Mouse (Mus musculus) layer of hippocampus, postnatal 25 days (tissue): Measurements from ENCODE around the gene Nat8f6. TPM values are rescaled to one million over a fixed set of nuclear protein-coding genes. Genes with fewer than 3 reads are reported as not detected.
"Not testable (repeated sequence)": the region's sequence is repeated elsewhere in the genome, so short reads cannot be mapped to it uniquely, and the experiment has no call there.

Source experiments
- DNase-seq, 2 experiments: peaks; one replicate each; pipeline ENCODE4 v3.0.0; 2022; ENCODE audit warnings: mixed read lengths in 2 of 2, low spot score in 1 of 2; ENCODE audit errors: extremely low spot score in 1 of 2
- total RNA-seq, 2 experiments: library from RNA; stranded (reverse); gene quantifications; 2 replicates each; pipeline ENCODE4 v1.2.3; 2021

Nat8f6 gene
- total RNA-seq, 2 experiments from 2014 or later = 1.3 TPM

DNA sequence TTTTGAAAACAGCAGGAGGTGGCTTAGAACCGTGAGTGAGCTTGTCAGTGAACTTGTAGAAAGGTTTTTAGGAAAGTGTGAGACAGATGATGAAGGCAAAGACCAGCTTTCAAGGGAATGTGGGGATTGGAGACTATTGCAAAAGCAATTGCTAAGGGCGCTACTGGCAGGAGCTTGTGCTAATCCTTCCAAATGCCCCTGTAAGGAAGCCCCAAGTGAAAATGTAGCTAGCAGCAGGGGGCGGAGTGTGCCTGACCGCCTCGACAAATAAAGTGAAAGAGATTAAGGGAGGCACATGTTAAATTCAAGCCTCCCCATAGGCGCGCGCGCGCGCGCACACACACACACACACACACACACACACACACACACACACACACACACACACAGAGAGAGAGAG, 16.6 kb upstream of the Nat8f6 start:
- DNase-seq = not testable (repeated sequence)

DNA sequence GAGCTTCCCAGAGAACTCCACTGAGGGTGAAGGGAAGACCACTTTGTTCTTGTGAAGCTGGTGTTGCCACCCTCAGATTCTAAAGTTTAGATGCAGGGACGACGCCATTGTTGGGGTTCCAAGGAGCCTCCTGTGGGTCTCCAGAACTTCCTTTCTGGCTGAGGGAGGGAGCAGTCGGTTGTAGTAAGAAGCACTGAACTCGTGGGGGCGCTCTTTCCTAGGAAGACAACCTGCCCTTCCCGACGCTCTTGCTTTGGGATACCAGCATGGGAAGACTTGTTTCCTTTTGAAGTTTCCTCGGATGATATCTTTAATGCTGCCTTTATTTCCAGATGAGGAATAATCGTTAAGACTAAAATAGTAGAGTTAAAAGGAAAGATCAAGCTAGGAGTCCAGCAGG, 16.1 kb upstream of the Nat8f6 start:
- peak; percentile 41 to 79 for DNase-seq

DNA sequence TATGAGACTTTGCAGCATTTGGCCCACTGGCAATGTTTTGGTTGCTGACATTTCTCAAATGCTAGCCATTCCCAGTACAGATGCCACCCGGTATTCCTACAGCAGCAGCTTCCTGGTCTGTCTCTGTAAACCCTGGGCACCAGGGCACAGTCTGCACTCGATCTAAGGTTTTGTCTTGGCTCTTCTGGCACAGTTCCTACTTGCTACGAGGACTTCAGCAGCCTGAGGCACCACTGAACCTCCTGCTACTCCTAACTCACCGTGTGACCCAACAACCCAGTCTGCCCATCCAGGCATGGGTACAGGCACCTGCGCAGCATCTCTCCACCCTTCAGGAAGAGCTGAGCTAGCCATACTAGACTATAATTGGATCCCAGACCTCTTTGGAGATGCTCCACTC, 15.3 kb upstream of the Nat8f6 start:
- DNase-seq = not testable (repeated sequence)

DNA sequence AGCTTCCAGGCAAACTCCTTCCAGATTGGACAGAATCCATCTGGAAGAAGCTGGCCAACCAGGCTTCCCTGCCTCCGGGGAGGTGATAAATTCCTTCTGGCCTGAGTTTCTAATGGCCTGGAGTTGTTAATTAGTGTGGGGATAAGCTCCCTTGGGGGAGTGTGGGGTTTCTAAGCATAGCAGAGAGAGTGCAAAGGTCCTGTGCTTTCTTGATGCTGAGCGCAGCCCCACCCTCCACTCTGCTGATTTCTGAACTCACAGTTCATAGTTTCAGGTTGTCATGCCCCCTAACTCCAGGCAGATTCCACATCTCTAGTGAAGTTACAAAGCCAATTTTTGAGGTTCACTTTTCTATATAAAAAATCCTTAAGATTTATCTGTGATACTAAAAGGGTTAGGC, 14.3 kb upstream of the Nat8f6 start:
- DNase-seq = not testable (repeated sequence)

DNA sequence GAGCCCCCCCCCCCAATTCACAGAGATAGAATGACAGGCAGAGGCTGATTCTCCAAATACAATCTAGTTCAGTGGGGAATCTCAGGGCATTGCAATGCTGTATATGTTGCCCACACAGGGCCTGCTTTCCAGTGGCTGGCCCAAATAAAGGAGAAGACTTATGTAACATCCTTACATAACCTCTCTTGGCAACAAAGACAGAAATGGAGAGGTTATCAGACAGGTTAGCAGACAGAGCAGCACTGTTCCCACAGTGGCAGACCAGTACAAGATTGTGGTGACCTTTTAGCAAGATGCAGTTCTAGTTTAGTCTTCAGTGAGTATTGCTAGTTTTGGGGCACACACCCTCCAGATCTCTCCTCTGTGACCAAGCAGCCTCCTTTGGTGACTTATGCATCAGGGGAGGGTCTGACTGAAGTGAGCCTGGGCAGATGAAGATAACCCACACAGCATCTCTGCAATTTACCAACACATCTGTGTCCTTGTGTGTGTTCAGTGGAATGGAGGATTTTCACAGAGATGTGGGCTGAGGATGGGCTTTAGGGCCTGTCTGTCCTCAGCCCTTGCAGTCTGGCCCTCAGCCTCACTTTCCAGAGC, 13.8 kb upstream of the Nat8f6 start:
- not testable (repeated sequence) for DNase-seq

DNA sequence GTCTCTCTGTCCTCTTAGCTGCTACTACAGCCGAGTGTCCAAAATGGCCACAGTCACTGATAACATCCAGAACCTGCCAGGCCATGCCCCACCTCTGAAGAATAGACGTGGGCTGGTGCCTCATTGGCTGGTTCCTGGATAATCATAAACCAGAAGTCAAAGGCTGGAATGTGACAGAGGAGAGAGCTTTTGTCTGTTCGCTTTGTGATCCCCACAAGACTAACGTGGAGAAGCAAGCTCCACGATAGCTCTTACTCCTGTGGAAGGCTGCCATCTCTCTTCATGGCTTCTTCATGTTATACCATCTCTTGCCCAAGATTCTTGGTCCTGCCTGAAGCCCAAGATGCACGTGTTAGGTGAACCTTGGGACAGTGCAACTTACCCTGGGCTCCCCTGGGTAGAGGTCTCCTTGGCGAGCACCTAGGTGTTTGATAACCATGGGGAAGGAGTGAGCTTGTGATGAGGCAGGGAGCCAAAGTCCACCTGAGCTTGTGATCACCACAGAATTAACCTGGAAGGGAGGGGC, 11.1 kb upstream of the Nat8f6 start, which contains the start of gene Nat8:
TSS of gene Nat8 (minus strand) at position 287 of the 526 bp plus-strand sequence.
- no peak for DNase-seq

DNA sequence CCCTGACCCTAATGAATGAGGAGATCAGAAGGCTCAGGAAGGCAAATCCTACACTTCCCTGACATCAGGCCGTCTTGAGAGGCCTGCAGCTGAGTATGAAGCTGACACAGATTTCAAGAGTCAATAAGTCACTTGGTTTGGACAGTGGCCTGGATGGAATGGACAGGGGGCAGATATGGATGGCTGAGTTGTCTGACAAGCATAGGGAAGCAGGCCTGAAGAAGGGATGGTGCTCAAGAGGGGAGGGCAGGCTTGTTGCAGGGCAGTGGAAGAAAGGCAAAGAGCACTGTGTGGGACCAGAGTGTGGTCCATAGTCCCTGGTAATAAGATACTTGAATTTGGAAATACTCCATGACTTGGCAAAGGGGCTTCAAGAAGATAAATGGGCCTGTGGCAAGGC, 8.7 kb upstream of the Nat8f6 start:
- no peak for DNase-seq

DNA sequence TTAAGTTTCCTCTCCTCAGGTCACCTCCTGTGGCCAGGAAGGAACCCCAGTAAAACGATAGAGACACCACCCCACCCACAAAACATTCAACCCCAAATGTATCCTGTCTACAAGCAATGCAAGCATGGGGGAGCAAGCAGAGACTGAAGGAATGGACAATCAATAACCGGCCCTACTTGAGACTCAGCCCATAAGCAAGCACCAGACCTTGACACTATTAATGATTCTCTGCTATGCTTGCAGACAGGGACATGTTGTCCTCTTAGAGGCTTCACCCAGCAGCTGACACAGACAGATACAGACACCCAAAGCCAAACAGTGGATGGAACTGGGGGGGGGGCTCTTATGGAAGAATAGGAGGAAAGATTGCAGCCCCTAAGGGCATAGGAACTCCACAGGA, 5.1 kb upstream of the Nat8f6 start:
- DNase-seq = no peak

DNA sequence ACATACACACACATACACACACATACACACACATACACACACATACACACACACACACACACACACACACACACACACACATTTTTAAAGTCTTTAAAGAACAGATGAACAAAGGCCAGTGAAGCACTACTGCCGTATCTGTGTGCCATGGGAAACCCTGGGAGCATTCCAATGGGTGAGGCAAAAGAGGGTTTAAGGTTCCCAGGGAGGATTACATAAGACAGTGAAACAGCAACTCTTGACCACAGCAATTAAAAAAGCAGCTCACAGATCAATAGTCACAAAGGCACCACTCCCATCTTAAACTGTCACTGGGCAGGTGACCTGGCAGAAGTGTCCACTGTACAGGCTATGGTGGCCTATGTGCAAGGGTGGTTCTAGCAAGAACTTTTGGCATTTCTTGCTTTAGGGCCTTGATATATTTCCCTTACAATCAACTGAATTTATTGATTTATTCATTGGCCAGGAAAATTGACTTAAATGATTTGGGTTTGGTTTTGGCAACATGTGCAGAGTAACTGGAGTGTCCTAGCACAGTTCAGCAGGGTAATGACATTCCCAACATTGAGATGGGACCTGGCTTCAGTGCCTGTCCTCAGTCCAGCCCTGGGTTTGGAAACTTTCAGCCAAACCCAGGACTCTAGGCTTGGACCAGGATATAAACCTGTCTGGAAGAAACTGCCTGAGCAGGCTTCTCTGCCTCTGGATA, 2.8 kb upstream of the Nat8f6 start:
- DNase-seq = no peak

DNA sequence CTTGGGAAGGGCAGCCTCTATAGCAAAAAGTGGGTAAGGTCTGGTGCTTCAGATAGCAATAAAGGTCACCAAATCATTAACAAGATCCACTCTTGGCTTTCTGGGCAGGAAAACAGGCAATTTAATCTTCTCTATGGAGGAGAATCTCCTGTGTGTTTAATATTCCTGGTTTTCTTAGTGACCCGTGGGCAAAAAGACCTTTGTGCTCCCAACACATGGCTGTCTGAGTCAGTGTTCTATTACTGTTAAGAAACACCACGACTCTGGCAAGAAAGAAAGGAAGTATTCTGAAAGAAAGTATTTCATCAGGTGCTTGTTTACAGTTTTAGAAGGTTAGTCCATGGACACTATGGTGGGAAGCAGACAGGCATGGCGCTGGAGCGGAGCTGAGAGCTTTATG, 1.5 kb upstream of the Nat8f6 start:
- no peak for DNase-seq

DNA sequence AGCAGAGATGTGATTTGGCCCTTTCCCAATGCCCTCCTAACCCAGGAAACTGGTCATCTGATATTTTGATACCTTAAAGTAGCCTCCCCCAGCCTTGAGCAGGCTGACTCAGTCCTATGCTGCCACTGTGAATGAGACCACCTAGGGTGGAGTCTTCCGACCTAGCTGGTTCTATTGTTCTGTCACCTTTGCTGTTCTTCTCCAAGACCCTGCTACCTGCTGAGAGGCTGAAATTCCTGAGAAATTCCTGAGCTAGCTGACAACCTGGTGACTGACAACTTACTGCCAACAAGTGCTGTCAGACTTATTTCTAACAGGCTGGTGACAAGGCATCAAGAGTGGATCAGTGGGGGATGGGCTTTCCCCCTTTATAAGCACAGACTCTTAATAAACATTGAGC, 2.4 kb downstream of the Nat8f6 start:
- DNase-seq = no peak

DNA sequence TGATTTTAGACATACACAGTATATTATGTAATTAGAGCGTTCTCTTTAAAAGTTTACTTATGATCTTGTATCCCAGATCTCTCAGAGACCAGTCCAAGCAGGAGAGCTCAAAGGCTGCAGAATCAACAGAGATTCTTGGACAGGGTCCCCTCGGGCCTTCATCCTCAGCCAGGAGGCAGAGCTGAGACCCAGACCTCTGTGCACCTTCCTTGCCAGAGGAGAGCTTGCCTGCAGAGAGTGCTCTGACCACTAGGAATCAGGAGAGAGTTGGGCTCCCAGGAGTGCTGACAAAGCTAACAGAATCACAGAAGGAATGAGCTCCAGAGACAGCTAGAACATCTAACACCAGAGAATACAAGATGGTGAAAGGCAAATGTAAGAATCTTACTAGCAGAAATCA, 7.4 kb downstream of the Nat8f6 start:
- no peak for DNase-seq

DNA sequence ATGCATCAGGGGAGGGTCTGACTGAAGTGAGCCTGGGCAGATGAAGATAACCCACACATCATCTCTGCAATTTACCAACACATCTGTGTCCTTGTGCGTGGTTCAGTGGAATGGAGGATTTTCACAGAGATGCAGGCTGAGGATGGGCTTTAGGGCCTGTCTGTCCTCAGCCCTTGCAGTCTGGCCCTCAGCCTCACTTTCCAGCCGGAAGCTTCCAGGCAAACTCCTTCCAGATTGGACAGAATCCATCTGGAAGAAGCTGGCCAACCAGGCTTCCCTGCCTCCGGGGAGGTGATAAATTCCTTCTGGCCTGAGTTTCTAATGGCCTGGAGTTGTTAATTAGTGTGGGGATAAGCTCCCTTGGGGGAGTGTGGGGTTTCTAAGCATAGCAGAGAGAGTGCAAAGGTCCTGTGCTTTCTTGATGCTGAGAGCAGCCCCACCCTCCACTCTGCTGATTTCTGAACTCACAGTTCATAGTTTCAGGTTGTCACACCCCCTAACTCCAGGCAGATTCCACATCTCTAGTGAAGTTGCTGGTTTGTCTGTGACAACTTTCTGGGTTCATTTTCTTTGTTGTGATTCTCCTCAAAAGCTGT, 9.7 kb downstream of the Nat8f6 start:
- DNase-seq = not testable (repeated sequence)

DNA sequence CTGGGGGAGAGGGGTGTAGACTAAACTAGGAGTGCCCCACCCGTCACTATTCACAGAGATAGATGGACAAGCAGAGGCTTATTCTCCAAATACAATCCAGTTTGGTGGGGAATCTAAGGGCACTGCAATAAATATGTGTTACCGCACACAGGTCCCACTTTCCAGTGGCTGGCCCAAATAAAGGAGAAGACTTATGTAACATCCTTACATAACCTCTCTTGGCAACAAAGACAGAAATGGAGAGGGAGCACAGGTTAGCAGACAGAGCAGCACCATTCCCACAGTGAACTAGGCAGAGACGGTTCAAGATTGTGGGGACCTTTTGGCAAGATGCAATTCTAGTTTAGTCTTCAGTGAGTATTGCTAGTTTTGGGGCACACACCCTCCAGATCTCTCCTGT, 10.2 kb downstream of the Nat8f6 start:
- not testable (repeated sequence) for DNase-seq

DNA sequence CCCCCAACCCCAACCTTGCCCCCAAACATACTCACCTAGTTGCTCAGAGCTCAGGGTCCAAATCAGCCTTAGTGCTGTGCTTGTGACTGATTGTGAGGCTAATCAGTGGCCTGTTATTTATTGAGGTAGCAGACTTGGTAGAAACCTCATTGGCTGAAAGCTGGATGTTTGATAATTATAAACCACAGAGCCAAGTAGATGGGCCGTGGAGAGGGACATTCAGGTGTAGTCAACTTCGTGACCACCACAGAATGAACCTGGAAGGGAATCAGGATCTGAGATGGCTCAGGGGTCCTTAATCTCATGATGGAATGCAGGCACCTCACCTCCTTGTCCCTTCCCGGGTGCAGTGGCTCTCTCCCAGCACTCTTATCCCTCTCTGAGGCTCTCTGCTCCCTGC, 11.0 kb downstream of the Nat8f6 start:
- not testable (repeated sequence) for DNase-seq

DNA sequence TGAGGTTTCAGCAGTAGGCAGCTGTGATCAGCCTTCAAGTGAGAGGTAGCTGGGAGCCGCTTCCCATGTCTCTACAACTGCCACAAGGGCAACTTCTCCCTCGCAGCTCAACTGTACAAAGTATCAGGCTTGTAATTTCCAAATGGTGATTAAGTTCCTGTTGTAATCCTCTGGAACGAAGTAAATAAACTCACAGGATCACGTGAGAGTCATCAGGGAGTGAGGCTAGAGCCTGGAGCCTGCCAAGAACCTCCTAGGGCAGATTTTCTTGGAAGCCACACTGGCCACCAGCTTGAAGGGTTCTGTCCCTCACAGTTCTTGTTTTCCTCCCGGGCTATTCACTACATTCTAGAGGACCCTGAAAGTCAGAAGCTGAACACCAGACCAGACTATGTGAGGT, 17.6 kb downstream of the Nat8f6 start:
- DNase-seq = not testable (repeated sequence)

DNA sequence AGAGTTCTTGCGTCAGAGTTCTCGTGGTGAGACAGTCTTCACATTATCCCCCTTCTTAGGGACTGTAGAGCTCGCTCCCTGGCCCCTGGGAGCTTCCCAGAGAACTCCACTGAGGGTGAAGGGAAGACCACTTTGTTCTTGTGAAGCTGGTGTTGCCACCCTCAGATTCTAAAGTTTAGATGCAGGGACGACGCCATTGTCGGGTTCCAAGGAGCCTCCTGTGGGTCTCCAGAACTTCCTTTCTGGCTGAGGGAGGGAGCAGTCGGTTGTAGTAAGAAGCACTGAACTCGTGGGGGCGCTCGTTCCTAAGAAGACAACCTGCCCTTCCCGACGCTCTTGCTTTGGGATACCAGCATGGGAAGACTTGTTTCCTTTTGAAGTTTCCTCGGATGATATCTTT, 55.2 kb downstream of the Nat8f6 start, which contains the start of gene Nat8f3:
TSS of gene Nat8f3 (minus strand) at position 223 of the 400 bp plus-strand sequence.
- peak in 1 of 2 experiments; percentile 49 for DNase-seq

DNA sequence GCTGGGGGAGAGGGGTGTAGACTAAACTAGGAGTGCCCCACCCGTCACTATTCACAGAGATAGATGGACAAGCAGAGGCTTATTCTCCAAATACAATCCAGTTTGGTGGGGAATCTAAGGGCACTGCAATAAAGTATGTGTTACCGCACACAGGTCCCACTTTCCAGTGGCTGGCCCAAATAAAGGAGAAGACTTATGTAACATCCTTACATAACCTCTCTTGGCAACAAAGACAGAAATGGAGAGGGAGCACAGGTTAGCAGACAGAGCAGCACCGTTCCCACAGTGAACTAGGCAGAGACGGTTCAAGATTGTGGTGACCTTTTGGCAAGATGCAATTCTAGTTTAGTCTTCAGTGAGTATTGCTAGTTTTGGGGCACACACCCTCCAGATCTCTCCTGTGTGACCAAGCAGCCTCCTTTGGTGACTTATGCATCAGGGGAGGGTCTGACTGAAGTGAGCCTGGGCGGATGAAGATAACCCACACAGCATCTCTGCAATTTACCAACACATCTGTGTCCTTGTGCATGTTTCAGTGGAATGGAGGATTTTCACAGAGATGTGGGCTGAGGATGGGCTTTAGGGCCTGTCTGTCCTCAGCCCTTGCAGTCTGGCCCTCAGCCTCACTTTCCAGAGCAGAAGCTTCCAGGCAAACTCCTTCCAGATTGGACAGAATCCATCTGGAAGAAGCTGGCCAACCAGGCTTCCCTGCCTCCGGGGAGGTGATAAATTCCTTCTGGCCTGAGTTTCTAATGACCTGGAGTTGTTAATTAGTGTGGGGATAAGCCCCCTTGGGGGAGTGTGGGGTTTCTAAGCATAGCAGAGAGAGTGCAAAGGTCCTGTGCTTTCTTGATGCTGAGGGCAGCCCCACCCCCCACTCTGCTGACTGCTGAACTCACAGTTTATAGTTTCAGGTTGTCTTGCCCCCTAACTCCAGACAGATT, 57.4 kb downstream of the Nat8f6 start:
- DNase-seq = not testable (repeated sequence)

DNA sequence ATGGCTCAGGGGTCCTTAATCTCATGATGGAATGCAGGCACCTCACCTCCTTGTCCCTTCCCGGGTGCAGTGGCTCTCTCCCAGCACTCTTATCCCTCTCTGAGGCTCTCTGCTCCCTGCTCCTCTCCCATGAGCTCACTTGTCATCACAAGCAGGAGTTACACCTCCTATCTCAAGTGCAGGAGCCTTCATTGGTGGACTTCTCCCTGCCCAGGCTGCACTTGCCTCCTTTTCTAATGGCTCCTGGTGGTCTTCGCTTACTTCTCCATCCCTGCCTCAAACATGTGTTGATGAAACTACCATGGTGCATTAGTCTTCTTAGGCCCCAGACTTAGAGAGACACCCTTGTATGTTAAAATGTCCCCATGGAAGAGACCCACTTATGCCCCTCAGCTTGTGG, 58.1 kb downstream of the Nat8f6 start:
- not testable (repeated sequence) for DNase-seq
